Mouse (Mus musculus): Measurements from ENCODE around the gene Ggct. TPM values are rescaled to one million over a fixed set of nuclear protein-coding genes. Genes with fewer than 3 reads are reported as not detected.
A peak's percentile ranks its signal among the peaks of the same experiment; 100 is the strongest.

Ggct gene
- 10 to 100 TPM; 21.8 to 29.0 (median 23.8) TPM for total RNA-seq (2022)

- peak; percentile 94 to 98 for DNase-seq (ENCODE audit: low spot score in 2 of 2)
Observed at GRCm38 (mm10) chr6:54992734-54993260, at the start of gene Ggct. TSS of gene Ggct (minus strand) at chr6:54992950.

- DNase-seq (ENCODE audit: low spot score in 2 of 2): no peak
Observed at GRCm38 (mm10) chr6:55040031-55040430, 47.3 kb upstream of the Ggct start.

GRCm38 (mm10) chr6:55039446-55039783 lies 46.7 kb upstream of the Ggct start:
- DNase-seq (ENCODE audit: low spot score in 2 of 2): no peak

- no peak for DNase-seq (ENCODE audit: low spot score in 2 of 2)
Observed at GRCm38 (mm10) chr6:55038671-55039445, 46.1 kb upstream of the Ggct start.

GRCm38 (mm10) chr6:55037799-55038670 lies 45.3 kb upstream of the Ggct start, which contains the start of gene Gars:
TSS of gene Gars (plus strand) at chr6:55038007.
- peak; percentile 76 to 84 for DNase-seq (ENCODE audit: low spot score in 2 of 2)

GRCm38 (mm10) chr6:55036731-55037130 lies 44.0 kb upstream of the Ggct start:
- DNase-seq (ENCODE audit: low spot score in 2 of 2): no peak

- no peak for DNase-seq (ENCODE audit: low spot score in 2 of 2)
Observed at GRCm38 (mm10) chr6:55027642-55028041, 34.9 kb upstream of the Ggct start.

- no peak for DNase-seq (ENCODE audit: low spot score in 2 of 2)
Observed at GRCm38 (mm10) chr6:55021806-55022205, 29.1 kb upstream of the Ggct start.

GRCm38 (mm10) chr6:55018417-55018816 lies 25.7 kb upstream of the Ggct start:
- DNase-seq (ENCODE audit: low spot score in 2 of 2): no peak

- peak in 1 of 2 experiments; percentile 31 for DNase-seq (ENCODE audit: low spot score in 2 of 2)
Observed at GRCm38 (mm10) chr6:55016710-55017583, 24.2 kb upstream of the Ggct start.

GRCm38 (mm10) chr6:55016236-55016635 lies 23.5 kb upstream of the Ggct start:
- peak in 1 of 2 experiments; percentile 42 for DNase-seq (ENCODE audit: low spot score in 2 of 2)

- DNase-seq (ENCODE audit: low spot score in 2 of 2): no peak
Observed at GRCm38 (mm10) chr6:55014184-55014583, 21.4 kb upstream of the Ggct start.

GRCm38 (mm10) chr6:55012516-55012915 lies 19.8 kb upstream of the Ggct start:
- DNase-seq (ENCODE audit: low spot score in 2 of 2): no peak

GRCm38 (mm10) chr6:55010330-55011091 lies 17.8 kb upstream of the Ggct start:
- no peak for DNase-seq (ENCODE audit: low spot score in 2 of 2)

GRCm38 (mm10) chr6:55009391-55010230 lies 16.9 kb upstream of the Ggct start:
- DNase-seq (ENCODE audit: low spot score in 2 of 2): peak; percentile 10 to 18

- no peak for DNase-seq (ENCODE audit: low spot score in 2 of 2)
Observed at GRCm38 (mm10) chr6:55008401-55008800, 15.7 kb upstream of the Ggct start.

- DNase-seq (ENCODE audit: low spot score in 2 of 2): no peak
Observed at GRCm38 (mm10) chr6:55003559-55003958, 10.8 kb upstream of the Ggct start.

GRCm38 (mm10) chr6:55002438-55002837 lies 9.7 kb upstream of the Ggct start:
- DNase-seq (ENCODE audit: low spot score in 2 of 2): no peak

- no peak for DNase-seq (ENCODE audit: low spot score in 2 of 2)
Observed at GRCm38 (mm10) chr6:55001320-55001719, 8.6 kb upstream of the Ggct start.

Data from left cerebral cortex, adult 8-10 months (tissue).